Mouse (Mus musculus) midbrain, postnatal 0 days (tissue): ENCODE results near the gene Hist1h2bf. TPM values are rescaled to one million over a fixed set of nuclear protein-coding genes. Genes with fewer than 3 reads are reported as not detected.

ENCODE experiments used
- ATAC-seq: fragments of 200-750 bp; cut with Nextera tagmentation; 2 replicates; pipeline ENCODE4 v1.8.0; 2017; ENCODE audit warnings: moderate number of reproducible peaks, mild to moderate bottlenecking, moderate TSS enrichment, moderate library complexity; ENCODE audit not compliant: low FRiP score
- DNase-seq: peaks from one replicate; pipeline ENCODE4 v3.0.0-alpha.2; 2015; ENCODE audit warnings: low spot score
- H3K27ac ChIP-seq: fragments of 300-500 bp; sonication (generic); 2 replicates; pipeline ENCODE4 v1.5.1; 2014; ENCODE audit warnings: low read depth, mild to moderate bottlenecking, low read length, mixed read lengths
- H3K27me3 ChIP-seq: fragments of 300-500 bp; sonication (generic); 2 replicates; pipeline ENCODE4 v1.6.1; 2014; ENCODE audit warnings: low read length, control low read depth, mixed read lengths; ENCODE audit not compliant: insufficient read depth
- H3K36me3 ChIP-seq: fragments of 300-500 bp; sonication (generic); 2 replicates; pipeline ENCODE4 v1.6.1; 2014; ENCODE audit warnings: low read length, control low read depth, mixed read lengths; ENCODE audit not compliant: insufficient read depth
- H3K4me1 ChIP-seq: fragments of 300-500 bp; sonication (generic); 2 replicates; pipeline ENCODE4 v1.6.1; 2014; ENCODE audit warnings: mild to moderate bottlenecking, control low read depth, antibody characterized with exemption, low read length, mixed read lengths; ENCODE audit not compliant: insufficient read depth
- H3K4me2 ChIP-seq: fragments of 300-500 bp; sonication (generic); 2 replicates; pipeline ENCODE4 v1.6.1; 2014; ENCODE audit warnings: low read depth, mild to moderate bottlenecking, low read length, mixed read lengths; ENCODE audit not compliant: poor library complexity, severe bottlenecking
- H3K4me3 ChIP-seq: fragments of 300-500 bp; sonication (generic); 2 replicates; pipeline ENCODE4 v1.5.1; 2014; ENCODE audit warnings: low read depth, mild to moderate bottlenecking, low read length, moderate library complexity
- H3K9ac ChIP-seq: fragments of 300-500 bp; sonication (generic); replicated peaks from 2 replicates; pipeline ENCODE4 v1.6.1; 2014; ENCODE audit warnings: mild to moderate bottlenecking, low read length, moderate library complexity, mixed read lengths; ENCODE audit not compliant: poor library complexity, severe bottlenecking
- H3K9me3 ChIP-seq: fragments of 300-500 bp; sonication (generic); 2 replicates; pipeline ENCODE4 v1.6.1; 2016; ENCODE audit warnings: low read length, control low read depth
- CTCF ChIP-seq: IDR thresholded peaks from 2 replicates; pipeline ENCODE4 v1.5.1; 2016; ENCODE audit warnings: antibody characterized with exemption, mild to moderate bottlenecking
- WGBS: fragments of 180-500 bp; shearing (Covaris S2); extraction: QIAGEN DNeasy Blood & Tissue Kit; methylation state at CpG from one replicate; pipeline ENCODE4 v1.1.7; 2014; 5-methylcytosine and 5-hydroxymethylcytosine counted together
- polyA plus RNA-seq: library from polyadenylated mRNA; unstranded; fragments of >200 nt; fragmentation: Nextera tagmentation; extraction: Ambion mirVana; gene quantifications from 2 replicates; pipeline ENCODE4 v1.2.1, GENCODE M21; 2015
- total RNA-seq: library from RNA; depleted of rRNA; stranded (reverse); fragments of >200 nt; gene quantifications from 2 replicates; pipeline ENCODE4 v1.2.3, GENCODE M21; 2014

Gene Hist1h2bf
- total and polyA plus RNA-seq, 2 experiments from 2014 or later, result 0.43 to 327 TPM

GRCm38 (mm10) chr13:23555839-23556416, 18.1 kb downstream of the Hist1h2bf start:
- Histone ChIP-seq H3K4me3 (peak overlapping the region; percentile 48), H3K9me3 (no peaks in the 10 kb centered on the region), H3K27me3 (no peaks in the 10 kb centered on the region), H3K9ac (peak overlapping the region; percentile 51), H3K27ac (peak overlapping the region; percentile 70), H3K4me2 (peak overlapping the region; percentile 97), H3K4me1 (peaks cover 3% of the 10 kb centered on the region; the same call in 1 of the 2 replicates), H3K36me3 (no peaks in the 10 kb centered on the region)
- under 1% methylated on average over 18 of the region's 18 CpGs for WGBS
- DNase-seq (peak; percentile 97), ATAC-seq (peak; percentile 76)
- TF ChIP-seq CTCF, result no peak; the same call in 1 of the 2 replicates

- Histone ChIP-seq H3K27me3 (no peaks in the 10 kb centered on the region), H3K9ac (peak overlapping the region; percentile 51), H3K4me2 (peak overlapping the region; percentile 97), H3K4me1 (peaks cover 7% of the 10 kb centered on the region; the same call in 1 of the 2 replicates), H3K27ac (peak overlapping the region; percentile 70), H3K4me3 (peak overlapping the region; percentile 48), H3K9me3 (no peaks in the 10 kb centered on the region), H3K36me3 (no peaks in the 10 kb centered on the region)
- DNase-seq (peak; percentile 84), ATAC-seq (peak; percentile 71)
- under 1% methylated on average over 54 of the region's 54 CpGs for WGBS
- no peak for TF ChIP-seq CTCF
Observed at GRCm38 (mm10) chr13:23554925-23555838, 18.8 kb downstream of the Hist1h2bf start.

DNA sequence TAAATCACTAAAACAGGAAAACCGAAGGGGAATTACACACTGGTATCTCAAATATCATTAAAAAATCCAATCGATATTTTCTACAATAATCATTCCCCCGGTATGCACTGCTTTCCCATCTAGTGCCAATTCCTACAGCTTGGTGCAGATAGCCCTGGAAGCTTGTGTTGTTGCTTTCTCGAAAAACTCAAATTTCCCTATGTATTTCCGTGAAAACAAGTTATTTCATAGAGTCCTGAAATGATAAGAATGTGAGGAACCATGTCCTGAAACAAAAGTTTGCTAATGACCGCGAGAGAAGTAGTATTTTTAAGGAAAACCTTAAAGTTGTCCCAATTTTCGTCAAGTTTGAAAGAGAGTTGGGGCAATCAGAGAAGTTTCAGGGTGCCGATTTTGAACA, 19.6 kb downstream of the Hist1h2bf start:
- H3K4me3 ChIP-seq, result peak overlapping the region; percentile 48
- peaks cover 7% of the 10 kb centered on the region; the same call in 1 of the 2 replicates for H3K4me1 ChIP-seq
- H3K36me3 ChIP-seq, result no peaks in the 10 kb centered on the region
- no peaks in the 10 kb centered on the region for H3K27me3 ChIP-seq
- H3K27ac ChIP-seq, result 0 out of 2 replicates have a peak overlapping the region, but pooled peaks have one; percentile 43
- no peak overlapping the region for H3K9ac ChIP-seq
- H3K4me2 ChIP-seq, result peak overlapping the region; percentile 97
- no peak for ATAC-seq
- H3K9me3 ChIP-seq, result no peaks in the 10 kb centered on the region
- DNase-seq, result no peak
- no peak for TF ChIP-seq CTCF
- WGBS, result 18% methylated on average over 9 of the region's 9 CpGs

GRCm38 (mm10) chr13:23552962-23553361, 21.0 kb downstream of the Hist1h2bf start, which contains the start of gene Hist1h1d:
Gene Hist1h1d, plus strand, starts transcription at chr13:23553262.
- H3K9me3 ChIP-seq, result no peaks in the 10 kb centered on the region
- H3K4me2 ChIP-seq, result 0 out of 2 replicates have a peak within 1 kb of the TSS, but pooled peaks have one; percentile 59
- no peaks in the 10 kb centered on the region for H3K36me3 ChIP-seq
- H3K9ac ChIP-seq, result no peak within 1 kb of the TSS
- H3K27me3 ChIP-seq, result no peaks in the 10 kb centered on the region
- H3K4me1 ChIP-seq, result peaks cover 7% of the 10 kb centered on the region; the same call in 1 of the 2 replicates
- DNase-seq (no peak), ATAC-seq (no peak)
- no peak for TF ChIP-seq CTCF
- no peak within 1 kb of the TSS for H3K4me3 ChIP-seq
- H3K27ac ChIP-seq, result no peak within 1 kb of the TSS

DNA sequence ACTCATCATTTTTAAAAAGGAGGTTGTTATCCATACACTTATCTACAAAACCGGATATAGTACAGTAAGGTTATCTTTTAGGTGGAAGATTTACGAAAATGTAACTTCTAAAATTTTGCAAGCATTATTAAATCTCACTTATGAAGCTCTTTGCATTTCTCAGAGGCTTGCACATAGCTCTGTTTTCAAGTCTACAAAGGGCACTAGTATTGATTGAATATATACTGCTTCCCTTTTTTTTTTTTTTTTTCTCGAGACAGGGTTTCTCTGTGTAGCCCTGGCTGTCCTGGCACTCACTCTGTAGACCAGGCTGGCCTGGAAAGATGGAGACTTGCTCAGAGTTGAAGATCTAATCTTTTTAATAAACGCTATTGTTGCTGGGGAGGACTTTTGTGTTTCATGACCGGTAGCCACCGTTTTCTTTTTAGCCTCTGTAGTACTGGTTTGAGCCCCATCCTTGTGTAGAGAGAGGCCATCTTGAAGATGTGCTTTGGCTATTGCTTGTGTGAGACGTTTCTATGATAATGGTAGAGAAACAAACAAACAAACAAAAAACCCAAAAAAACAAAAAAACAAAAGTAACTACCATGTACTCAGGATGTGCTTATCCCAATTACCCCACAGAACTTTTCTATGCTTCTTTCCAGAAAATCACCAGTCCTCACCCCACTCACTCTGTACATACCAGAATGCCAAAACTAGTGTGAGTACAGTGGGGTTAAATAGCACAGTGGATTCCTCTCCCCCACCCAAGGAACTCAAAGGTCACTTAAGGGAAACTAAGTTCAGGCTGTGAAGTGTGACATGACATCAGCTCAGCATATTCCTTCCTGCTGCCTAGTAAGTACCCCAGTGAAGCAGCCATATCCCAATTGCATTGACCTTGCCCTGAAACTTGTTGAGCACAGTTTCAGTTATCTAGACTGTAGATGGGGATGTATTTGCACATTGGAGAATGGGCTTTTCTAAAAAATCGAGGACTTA, 21.8 kb downstream of the Hist1h2bf start:
- peaks cover 7% of the 10 kb centered on the region; the same call in 1 of the 2 replicates for H3K4me1 ChIP-seq
- DNase-seq (no peak), ATAC-seq (no peak)
- H3K4me2 ChIP-seq, result peak overlapping the region; percentile 59
- TF ChIP-seq CTCF, result no peak
- no peaks in the 10 kb centered on the region for H3K36me3 ChIP-seq
- 49% methylated on average over 8 of the region's 8 CpGs for WGBS
- peak overlapping the region; percentile 42 for H3K4me3 ChIP-seq
- H3K9ac ChIP-seq, result no peak overlapping the region
- H3K27me3 ChIP-seq, result no peaks in the 10 kb centered on the region
- peak overlapping the region; percentile 77; the same call in 1 of the 2 replicates for H3K27ac ChIP-seq
- no peaks in the 10 kb centered on the region for H3K9me3 ChIP-seq
